Mouse (Mus musculus): ENCODE data around the gene Chrna7. TPM values are rescaled to one million over a fixed set of nuclear protein-coding genes. Genes with fewer than 3 reads are reported as not detected.

The Chrna7 gene
- polyA plus RNA-seq, 1 experiment from 2014 or later, result 5.3 TPM

DNA sequence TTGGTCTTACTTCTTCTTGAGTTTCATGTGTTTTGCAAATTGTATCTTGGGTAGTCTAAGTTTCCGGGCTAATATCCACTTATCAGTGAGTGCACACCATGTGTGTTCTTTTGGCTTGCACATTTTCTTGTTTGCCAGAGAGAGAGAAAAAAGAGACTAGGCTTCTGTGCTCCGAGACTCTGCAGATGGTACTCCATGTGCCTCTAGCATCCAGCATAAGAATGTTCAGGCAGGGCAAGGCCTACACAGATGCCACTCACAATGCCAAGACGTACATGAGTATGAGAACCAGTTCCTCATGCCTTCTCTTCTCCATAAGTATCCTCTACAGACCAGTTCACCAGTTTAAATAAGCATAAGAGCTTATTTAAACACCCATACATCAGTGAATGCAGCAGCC lies 47.8 kb downstream of the Chrna7 start:
- 88% methylated on average over 3 of the region's 3 CpGs for WGBS
- H3K4me2 ChIP-seq, result no peak overlapping the region
- no peak overlapping the region for H3K4me3 ChIP-seq (replicated peaks)
- H3K9ac ChIP-seq (replicated peaks), result no peak overlapping the region
- H3K27ac ChIP-seq, result no peak overlapping the region
- H3K27me3 ChIP-seq, result no peaks in the 10 kb centered on the region
- no peaks in the 10 kb centered on the region for H3K36me3 ChIP-seq
- no peak for ATAC-seq (ENCODE audit: insufficient number of reproducible peaks, insufficient read depth, low FRiP score, low TSS enrichment, low read depth)
- no peaks in the 10 kb centered on the region for H3K4me1 ChIP-seq (replicated peaks)
- H3K9me3 ChIP-seq, result no peaks in the 10 kb centered on the region

DNA sequence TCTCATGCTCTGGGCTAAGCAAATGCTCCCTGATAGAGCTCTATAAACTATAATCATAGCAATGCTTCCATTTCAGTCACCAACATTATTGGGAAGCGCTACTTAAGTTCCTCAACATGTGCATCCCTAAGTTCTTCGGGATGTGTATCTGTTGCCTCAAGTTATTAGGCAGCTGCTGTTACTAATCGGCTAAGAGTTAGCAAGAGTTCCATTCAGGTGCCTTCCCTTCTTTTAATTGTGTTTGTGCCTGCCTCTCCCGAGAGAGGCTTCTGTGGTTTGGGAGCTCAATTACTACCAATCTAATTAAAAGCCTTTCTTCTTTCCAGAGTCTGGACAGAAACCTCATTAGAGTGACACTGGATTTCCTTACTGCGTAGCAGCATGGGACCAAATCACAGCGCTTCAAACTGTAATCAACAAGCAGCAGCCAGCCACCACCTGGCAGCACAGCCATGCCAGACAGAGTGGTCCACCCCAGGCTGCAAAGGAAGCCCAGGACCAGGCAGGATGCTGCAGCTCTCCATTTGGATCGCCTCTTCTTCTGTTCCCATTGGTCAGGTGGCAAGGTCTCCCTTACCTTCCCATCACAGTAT lies 50.0 kb downstream of the Chrna7 start:
- Histone ChIP-seq H3K27me3 (no peaks in the 10 kb centered on the region), H3K4me3 (replicated peaks) (no peak overlapping the region), H3K36me3 (no peaks in the 10 kb centered on the region), H3K4me2 (no peak overlapping the region), H3K9me3 (no peaks in the 10 kb centered on the region), H3K27ac (no peak overlapping the region), H3K9ac (replicated peaks) (no peak overlapping the region), H3K4me1 (replicated peaks) (no peaks in the 10 kb centered on the region)
- 54% methylated on average over 7 of the region's 7 CpGs for WGBS
- no peak for ATAC-seq (ENCODE audit: insufficient number of reproducible peaks, insufficient read depth, low FRiP score, low TSS enrichment, low read depth)

DNA sequence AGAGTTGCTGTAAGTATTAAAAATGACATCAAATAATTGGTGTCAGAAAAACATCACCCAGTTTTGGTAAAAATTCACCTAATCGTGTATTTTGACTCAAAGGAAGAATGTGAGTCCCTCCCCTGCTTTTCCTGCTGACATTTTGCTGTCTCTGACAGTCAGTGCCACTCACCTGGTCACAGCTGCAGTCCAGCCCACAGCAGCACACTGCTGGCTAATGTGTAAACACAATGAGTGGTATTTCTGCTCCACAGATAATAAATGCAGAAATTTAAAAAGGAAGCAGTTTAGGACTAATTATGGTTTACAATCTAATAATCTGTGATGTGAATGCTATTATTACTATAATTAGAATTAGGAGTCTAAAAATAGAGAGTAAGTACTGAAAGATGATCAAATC lies 59.1 kb downstream of the Chrna7 start:
- no peak overlapping the region for H3K27ac ChIP-seq
- no peak overlapping the region for H3K4me3 ChIP-seq (replicated peaks)
- WGBS, result 75% methylated on average over 1 of the region's 1 CpGs
- H3K4me2 ChIP-seq, result no peak overlapping the region
- H3K4me1 ChIP-seq (replicated peaks), result 0 out of 2 replicates have a peak, but pooled peaks cover 4% of the 10 kb centered on the region
- no peak overlapping the region for H3K9ac ChIP-seq (replicated peaks)
- H3K27me3 ChIP-seq, result no peaks in the 10 kb centered on the region
- no peak for ATAC-seq (ENCODE audit: insufficient number of reproducible peaks, insufficient read depth, low FRiP score, low TSS enrichment, low read depth)
- no peaks in the 10 kb centered on the region for H3K9me3 ChIP-seq
- no peaks in the 10 kb centered on the region for H3K36me3 ChIP-seq

DNA sequence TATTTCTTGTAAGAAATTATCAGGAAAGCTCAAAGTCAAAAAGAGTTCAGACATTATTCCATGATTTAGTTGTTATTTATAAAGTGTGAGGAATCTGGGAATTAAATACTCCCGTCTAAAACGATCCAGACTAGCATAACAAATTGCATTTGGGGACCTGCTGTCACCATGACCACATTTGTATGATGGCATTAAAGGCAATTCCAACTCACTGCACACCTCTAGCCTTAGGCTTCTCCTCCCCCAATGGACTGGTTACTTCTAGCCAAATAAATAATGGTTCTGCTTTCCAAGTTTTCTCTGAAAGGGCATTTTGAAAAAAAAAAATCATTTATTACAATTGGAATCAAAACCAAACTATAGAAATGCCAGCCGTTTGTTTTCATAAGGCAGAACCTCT lies 63.6 kb downstream of the Chrna7 start:
- H3K9ac ChIP-seq (replicated peaks), result no peak overlapping the region
- 77% methylated on average over 3 of the region's 3 CpGs for WGBS

DNA sequence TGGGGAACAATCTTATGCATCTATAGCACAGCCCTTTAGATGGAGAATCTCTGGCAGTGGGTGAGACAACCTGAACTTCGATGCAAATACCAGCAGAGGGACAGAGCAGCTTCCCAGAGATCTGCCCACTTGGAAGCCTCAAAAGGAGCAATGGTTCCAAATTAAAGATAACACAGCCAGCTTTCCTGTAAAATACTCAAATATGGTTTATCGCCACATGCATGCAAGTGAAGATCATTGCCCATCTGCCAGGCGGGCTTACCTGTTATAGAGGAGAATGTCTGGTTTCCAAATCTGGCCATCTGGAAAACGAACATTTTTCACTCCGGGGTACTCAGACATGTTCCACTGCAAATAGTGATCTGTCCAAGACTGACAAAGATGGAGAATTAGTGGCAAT lies 64.0 kb downstream of the Chrna7 start:
- Histone ChIP-seq H3K27ac (no peak overlapping the region), H3K4me3 (replicated peaks) (no peak overlapping the region), H3K27me3 (no peaks in the 10 kb centered on the region), H3K4me2 (no peak overlapping the region), H3K9ac (replicated peaks) (no peak overlapping the region), H3K36me3 (no peaks in the 10 kb centered on the region), H3K9me3 (no peaks in the 10 kb centered on the region), H3K4me1 (replicated peaks) (no peaks in the 10 kb centered on the region)
- no peak for ATAC-seq (ENCODE audit: insufficient number of reproducible peaks, insufficient read depth, low FRiP score, low TSS enrichment, low read depth)
- 89% methylated on average over 5 of the region's 5 CpGs for WGBS

More for the DNA sequence above, 63.6 kb downstream of the Chrna7 start:
- ATAC-seq (ENCODE audit: insufficient number of reproducible peaks, insufficient read depth, low FRiP score, low TSS enrichment, low read depth), result no peak
- Histone ChIP-seq H3K9me3 (no peaks in the 10 kb centered on the region), H3K27me3 (no peaks in the 10 kb centered on the region), H3K4me1 (replicated peaks) (no peaks in the 10 kb centered on the region), H3K36me3 (no peaks in the 10 kb centered on the region), H3K27ac (no peak overlapping the region), H3K4me3 (replicated peaks) (no peak overlapping the region), H3K4me2 (no peak overlapping the region)

GRCm38 (mm10) chr7:63122547-63122946 lies 89.8 kb downstream of the Chrna7 start:
- no peaks in the 10 kb centered on the region for H3K4me1 ChIP-seq (replicated peaks)
- no peak for ATAC-seq (ENCODE audit: insufficient number of reproducible peaks, insufficient read depth, low FRiP score, low TSS enrichment, low read depth)
- no peak overlapping the region for H3K9ac ChIP-seq (replicated peaks)
- H3K4me2 ChIP-seq, result no peak overlapping the region
- H3K4me3 ChIP-seq (replicated peaks), result no peak overlapping the region
- 58% methylated on average over 2 of the region's 2 CpGs for WGBS
- H3K36me3 ChIP-seq, result no peaks in the 10 kb centered on the region
- no peaks in the 10 kb centered on the region for H3K9me3 ChIP-seq
- no peaks in the 10 kb centered on the region for H3K27me3 ChIP-seq
- H3K27ac ChIP-seq, result no peak overlapping the region

GRCm38 (mm10) chr7:63113671-63114070 lies 98.7 kb downstream of the Chrna7 start:
- Histone ChIP-seq H3K4me1 (replicated peaks) (no peaks in the 10 kb centered on the region), H3K4me3 (replicated peaks) (no peak overlapping the region), H3K36me3 (no peaks in the 10 kb centered on the region), H3K27me3 (no peaks in the 10 kb centered on the region), H3K27ac (no peak overlapping the region), H3K4me2 (no peak overlapping the region), H3K9ac (replicated peaks) (no peak overlapping the region), H3K9me3 (no peaks in the 10 kb centered on the region)
- 73% methylated on average over 2 of the region's 2 CpGs for WGBS
- no peak for ATAC-seq (ENCODE audit: insufficient number of reproducible peaks, insufficient read depth, low FRiP score, low TSS enrichment, low read depth)

- no peak for ATAC-seq (ENCODE audit: insufficient number of reproducible peaks, insufficient read depth, low FRiP score, low TSS enrichment, low read depth)
- Histone ChIP-seq H3K4me2 (no peak overlapping the region), H3K4me1 (replicated peaks) (no peaks in the 10 kb centered on the region), H3K9ac (replicated peaks) (no peak overlapping the region), H3K4me3 (replicated peaks) (no peak overlapping the region), H3K27me3 (no peaks in the 10 kb centered on the region), H3K27ac (no peak overlapping the region), H3K9me3 (no peaks in the 10 kb centered on the region), H3K36me3 (no peaks in the 10 kb centered on the region)
- WGBS, result 88% methylated on average over 2 of the region's 2 CpGs
Measured at GRCm38 (mm10) chr7:63113252-63113651, 99.1 kb downstream of the Chrna7 start.

DNA sequence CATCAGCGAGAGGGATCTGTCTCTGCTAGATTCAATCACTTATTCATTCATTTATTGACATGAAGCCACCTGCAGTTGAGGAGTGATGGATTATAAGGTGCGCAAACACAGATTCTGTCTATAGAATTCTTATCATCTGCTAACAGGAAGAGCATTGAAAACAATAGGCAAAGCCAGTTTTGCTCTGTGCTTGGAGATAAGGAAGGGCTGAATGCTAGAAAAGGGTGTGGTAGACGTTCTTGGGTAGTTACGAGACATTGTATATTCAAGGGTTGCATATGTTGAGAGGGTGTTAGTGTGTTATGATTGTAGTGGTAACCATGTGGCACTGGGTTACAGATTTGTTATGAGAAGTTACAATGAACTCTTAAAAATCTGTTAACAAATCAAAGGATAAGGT lies 103.0 kb downstream of the Chrna7 start:
- Histone ChIP-seq H3K27ac (no peak overlapping the region), H3K9me3 (no peaks in the 10 kb centered on the region), H3K36me3 (no peaks in the 10 kb centered on the region), H3K4me3 (replicated peaks) (no peak overlapping the region), H3K4me2 (no peak overlapping the region), H3K4me1 (replicated peaks) (no peaks in the 10 kb centered on the region), H3K27me3 (no peaks in the 10 kb centered on the region), H3K9ac (replicated peaks) (no peak overlapping the region)
- WGBS, result 93% methylated on average over 4 of the region's 4 CpGs
- ATAC-seq (ENCODE audit: insufficient number of reproducible peaks, insufficient read depth, low FRiP score, low TSS enrichment, low read depth), result no peak

DNA sequence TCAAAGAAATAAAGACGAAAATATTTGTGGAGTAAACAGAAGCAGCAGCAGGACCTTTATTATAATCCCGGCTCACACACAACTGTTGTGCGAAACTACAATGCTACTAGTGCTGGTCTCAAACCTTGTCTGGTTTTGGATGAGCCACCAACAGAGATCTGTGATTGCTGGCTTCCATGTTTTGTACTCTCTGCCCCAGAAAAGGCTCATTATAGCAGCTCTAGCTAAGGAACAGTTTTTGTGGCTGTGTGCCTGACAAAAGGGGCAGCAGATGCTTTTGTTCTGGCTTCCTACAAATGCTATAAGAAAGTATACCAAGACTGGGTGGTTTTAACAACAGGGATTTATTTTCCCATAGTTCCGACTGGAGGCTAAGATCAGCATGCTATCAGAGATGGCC lies 126.4 kb downstream of the Chrna7 start:
- WGBS, result 94% methylated on average over 4 of the region's 4 CpGs
- no peak for ATAC-seq (ENCODE audit: insufficient number of reproducible peaks, insufficient read depth, low FRiP score, low TSS enrichment, low read depth)
- no peak overlapping the region for H3K9ac ChIP-seq (replicated peaks)
- H3K36me3 ChIP-seq, result no peaks in the 10 kb centered on the region
- no peaks in the 10 kb centered on the region for H3K4me1 ChIP-seq (replicated peaks)
- no peaks in the 10 kb centered on the region for H3K27me3 ChIP-seq
- H3K9me3 ChIP-seq, result no peaks in the 10 kb centered on the region
- no peak overlapping the region for H3K4me2 ChIP-seq
- no peak overlapping the region for H3K27ac ChIP-seq
- H3K4me3 ChIP-seq (replicated peaks), result no peak overlapping the region

- no peaks in the 10 kb centered on the region for H3K36me3 ChIP-seq
Measured at GRCm38 (mm10) chr7:63084351-63085003, 127.9 kb downstream of the Chrna7 start.

GRCm38 (mm10) chr7:63060996-63061395 lies 151.4 kb downstream of the Chrna7 start:
- WGBS, result 67% methylated on average over 2 of the region's 2 CpGs
- H3K4me2 ChIP-seq, result no peak overlapping the region

More at GRCm38 (mm10) chr7:63084351-63085003, 127.9 kb downstream of the Chrna7 start:
- no peaks in the 10 kb centered on the region for H3K27me3 ChIP-seq
- no peak overlapping the region for H3K4me2 ChIP-seq
- H3K4me3 ChIP-seq (replicated peaks), result no peak overlapping the region
- no peak for ATAC-seq (ENCODE audit: insufficient number of reproducible peaks, insufficient read depth, low FRiP score, low TSS enrichment, low read depth)
- H3K9ac ChIP-seq (replicated peaks), result no peak overlapping the region
- no peaks in the 10 kb centered on the region for H3K9me3 ChIP-seq
- 0% methylated on average over 1 of the region's 1 CpGs for WGBS
- H3K4me1 ChIP-seq (replicated peaks), result no peaks in the 10 kb centered on the region
- H3K27ac ChIP-seq, result no peak overlapping the region

More at GRCm38 (mm10) chr7:63060996-63061395, 151.4 kb downstream of the Chrna7 start:
- no peak overlapping the region for H3K4me3 ChIP-seq (replicated peaks)
- H3K27ac ChIP-seq, result no peak overlapping the region
- H3K9me3 ChIP-seq, result no peaks in the 10 kb centered on the region
- ATAC-seq (ENCODE audit: insufficient number of reproducible peaks, insufficient read depth, low FRiP score, low TSS enrichment, low read depth), result no peak
- H3K36me3 ChIP-seq, result no peaks in the 10 kb centered on the region
- H3K27me3 ChIP-seq, result no peaks in the 10 kb centered on the region
- H3K4me1 ChIP-seq (replicated peaks), result no peaks in the 10 kb centered on the region
- H3K9ac ChIP-seq (replicated peaks), result no peak overlapping the region
